Mouse (Mus musculus): ENCODE measurements around the gene Gm37240.

- TF ChIP-seq ZC3H11A (IDR thresholded peaks at IDR 0.05; ENCODE audit: borderline replicate concordance, low read depth, low read length), result no peak
- no peak for TF ChIP-seq MAFK (IDR thresholded peaks at IDR 0.05; ENCODE audit: insufficient read depth, low read depth, low read length)
- no peak for TF ChIP-seq CHD2 (IDR thresholded peaks at IDR 0.05; ENCODE audit: low read depth, low read length)
Observed at GRCm38 (mm10) chr3:85332276-85332675, 555.0 kb downstream of the Gm37240 start.

All from ES-E14 (cell line).